Mouse (Mus musculus) heart, adult 2 months (tissue): ENCODE data around the gene Rnf222.

Experiments
- CTCF ChIP-seq: fragments of 200-600 bp; IDR thresholded peaks from 2 replicates; pipeline ENCODE4 v1.8.1; 2022; ENCODE audit warnings: antibody characterized with exemption, mild to moderate bottlenecking, moderate library complexity
- POLR2A ChIP-seq: fragments of 200-500 bp; IDR thresholded peaks from 2 replicates; pipeline ENCODE4 v1.6.1; 2011; ENCODE audit warnings: mild to moderate bottlenecking, low read depth, low read length, control low read depth; ENCODE audit not compliant: insufficient read depth

- TF ChIP-seq CTCF: no peak
- TF ChIP-seq POLR2A: no peak
Measured at GRCm38 (mm10) chr11:68888653-68889052, 300 bp downstream of the Rnf222 start.
